Mouse (Mus musculus): ENCODE measurements at regions not wholly inside any gene's neighbourhood (a gene's known extent, or its start where the extent isn't known, plus 50 kb on each side); places are given as distances from the start of the nearest gene placed in this dataset.

DNA sequence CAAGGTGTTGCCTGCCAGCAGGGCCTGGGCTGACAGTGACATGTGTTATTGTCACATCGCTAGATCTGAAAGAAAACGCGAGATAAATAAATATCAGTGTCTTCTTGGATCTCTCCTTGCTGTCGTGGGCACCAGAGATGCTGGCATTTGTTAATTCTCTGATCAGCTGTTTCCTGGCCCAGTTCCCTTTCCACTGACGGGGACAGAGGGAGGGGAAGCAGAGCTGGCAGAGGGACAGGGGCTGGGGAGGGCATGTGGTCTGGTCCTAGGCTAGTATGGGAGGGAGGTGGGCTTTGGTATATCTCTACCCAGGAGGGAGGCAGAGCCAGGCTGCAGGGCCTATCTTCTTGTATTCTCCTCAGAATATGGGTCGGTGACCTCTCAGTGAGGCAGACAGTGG, 111.3 kb upstream of the Irx3 start:
- Histone ChIP-seq H3K4me3 (no peak overlapping the region), H3K27me3 (ENCODE audit: control insufficient read depth, insufficient read depth, insufficient read length) (no peaks in the 10 kb centered on the region), H3ac (ENCODE audit: control insufficient read depth, insufficient read length) (no peak overlapping the region), H3K4me2 (ENCODE audit: low read depth) (no peak overlapping the region), H3K36me3 (ENCODE audit: control insufficient read depth, insufficient read depth) (no peaks in the 10 kb centered on the region), H3K79me2 (ENCODE audit: control insufficient read depth, insufficient read depth) (no peaks in the 10 kb centered on the region)
- TF ChIP-seq SRF (IDR thresholded peaks at IDR 0.05; ENCODE audit: control insufficient read depth, insufficient read length, low read depth) (no peak), MYOD1 (IDR thresholded peaks at IDR 0.05; ENCODE audit: control insufficient read depth in 1 of 3, insufficient read length in 2 of 3, low read depth in 2 of 3) (no peak), POLR2A (IDR thresholded peaks at IDR 0.05; ENCODE audit: insufficient read length, low read depth) (no peak), REST (IDR thresholded peaks at IDR 0.05; ENCODE audit: insufficient read depth, insufficient read length) (no peak), TCF12 (IDR thresholded peaks at IDR 0.05; ENCODE audit: insufficient read depth, poor library complexity, severe bottlenecking) (no peak), POLR2AphosphoS2 (IDR thresholded peaks at IDR 0.05; ENCODE audit: insufficient read length, low read depth) (no peak), MAX (IDR thresholded peaks at IDR 0.05; ENCODE audit: low read depth) (no peak), E2F4 (IDR thresholded peaks at IDR 0.05; ENCODE audit: insufficient read depth) (no peak), TCF3 (IDR thresholded peaks at IDR 0.05; ENCODE audit: insufficient read length, low read depth) (no peak), MYOG (IDR thresholded peaks at IDR 0.05; ENCODE audit: control insufficient read depth in 1 of 3, insufficient read depth in 1 of 3, insufficient read length in 2 of 3, low read depth in 2 of 3) (no peak), CEBPB (IDR thresholded peaks at IDR 0.05; ENCODE audit: insufficient read depth, poor library complexity, severe bottlenecking) (no peak), USF1 (IDR thresholded peaks at IDR 0.05; ENCODE audit: low read depth) (no peak)

DNA sequence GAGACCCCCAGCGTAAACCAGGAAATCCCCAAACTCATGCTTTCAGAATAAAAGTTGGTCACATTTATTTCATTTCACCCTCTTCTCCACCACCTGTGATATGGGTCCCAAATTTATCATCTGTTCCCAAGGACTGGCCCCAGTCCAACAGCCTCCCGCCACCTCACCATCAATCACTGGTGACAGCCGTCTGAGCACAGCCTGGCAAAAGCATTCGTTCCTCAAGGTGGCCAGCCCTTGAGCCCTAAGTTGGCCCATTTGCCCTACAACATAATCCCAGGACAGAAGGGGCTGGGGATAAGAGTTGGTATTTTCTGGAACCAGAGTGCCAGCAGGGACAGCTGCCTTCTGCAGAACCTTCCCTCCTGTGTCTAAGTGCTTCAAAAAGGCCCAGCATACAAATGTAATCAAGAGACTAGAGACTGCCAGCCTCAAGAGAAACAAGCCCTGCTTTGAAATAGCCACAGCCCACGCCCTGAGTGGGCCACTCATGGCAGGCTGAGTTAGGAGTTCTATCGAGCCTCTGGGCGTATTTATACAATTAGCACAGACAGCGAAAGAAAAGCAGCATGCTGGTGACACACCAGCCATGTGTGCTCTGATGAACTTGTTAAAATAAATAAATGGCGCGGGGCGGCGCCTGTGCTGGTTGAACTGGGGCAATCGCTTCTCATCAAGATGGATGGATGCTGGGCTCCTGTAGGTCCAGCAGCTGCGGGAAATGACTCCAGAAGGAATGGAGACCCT, 107.9 kb upstream of the Irx3 start:
- H3ac ChIP-seq (ENCODE audit: control insufficient read depth, insufficient read length): no peak overlapping the region
- H3K36me3 ChIP-seq (ENCODE audit: control insufficient read depth, insufficient read depth): no peaks in the 10 kb centered on the region
- H3K27me3 ChIP-seq (ENCODE audit: control insufficient read depth, insufficient read depth, insufficient read length): no peaks in the 10 kb centered on the region
- H3K4me3 ChIP-seq: no peak overlapping the region
- no peak for TF ChIP-seq CEBPB (IDR thresholded peaks at IDR 0.05; ENCODE audit: insufficient read depth, poor library complexity, severe bottlenecking)
- no peak for TF ChIP-seq POLR2AphosphoS2 (IDR thresholded peaks at IDR 0.05; ENCODE audit: insufficient read length, low read depth)
- peak in 2 of 3 experiments; percentile 14 to 79 for TF ChIP-seq MYOD1 (IDR thresholded peaks at IDR 0.05; ENCODE audit: control insufficient read depth in 1 of 3, insufficient read length in 2 of 3, low read depth in 2 of 3)
- TF ChIP-seq TCF12 (IDR thresholded peaks at IDR 0.05; ENCODE audit: insufficient read depth, poor library complexity, severe bottlenecking): peak; percentile 32
- peak in 2 of 3 experiments; percentile 22 to 63 for TF ChIP-seq MYOG (IDR thresholded peaks at IDR 0.05; ENCODE audit: control insufficient read depth in 1 of 3, insufficient read depth in 1 of 3, insufficient read length in 2 of 3, low read depth in 2 of 3)
- TF ChIP-seq POLR2A (IDR thresholded peaks at IDR 0.05; ENCODE audit: insufficient read length, low read depth): no peak
- peak overlapping the region; percentile 22 for H3K4me2 ChIP-seq (ENCODE audit: low read depth)
- no peaks in the 10 kb centered on the region for H3K79me2 ChIP-seq (ENCODE audit: control insufficient read depth, insufficient read depth)

DNA sequence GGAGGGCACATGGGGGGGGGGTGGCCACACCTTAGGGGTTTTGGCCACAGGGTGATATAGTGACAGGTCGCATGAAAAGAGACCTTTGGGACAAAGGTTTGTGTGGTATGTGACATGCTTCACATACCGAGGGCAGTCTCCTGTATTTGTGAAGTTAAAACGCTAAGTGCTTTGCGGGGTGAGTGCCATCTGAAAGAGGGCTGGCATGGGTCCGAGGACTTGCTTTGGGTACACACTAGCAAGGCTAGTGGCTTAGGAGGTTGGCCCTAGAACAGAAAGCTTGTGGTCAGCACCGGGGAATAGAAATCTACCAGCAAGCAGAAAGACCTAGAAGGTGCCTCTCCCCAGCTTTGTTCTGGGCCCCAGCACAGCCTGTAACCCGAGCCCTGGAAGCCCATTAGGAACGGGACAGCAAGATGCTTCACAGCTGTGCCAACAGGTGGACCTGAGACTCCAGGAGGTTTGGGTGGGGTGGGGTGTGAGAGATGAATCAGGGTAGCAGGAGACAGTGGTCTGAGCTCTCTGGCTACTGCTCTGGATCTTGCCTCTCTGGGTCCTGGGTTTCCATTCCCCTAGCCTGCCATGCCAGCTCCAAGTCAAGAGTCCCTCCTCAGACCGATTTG, 107.0 kb upstream of the Irx3 start:
- no peaks in the 10 kb centered on the region for H3K36me3 ChIP-seq (ENCODE audit: control insufficient read depth, insufficient read depth)
- H3K27me3 ChIP-seq (ENCODE audit: control insufficient read depth, insufficient read depth, insufficient read length): no peaks in the 10 kb centered on the region
- no peak overlapping the region for H3ac ChIP-seq (ENCODE audit: control insufficient read depth, insufficient read length)
- H3K4me2 ChIP-seq (ENCODE audit: low read depth): peak overlapping the region; percentile 22
- TF ChIP-seq E2F4 (IDR thresholded peaks at IDR 0.05; ENCODE audit: insufficient read depth) (no peak), POLR2AphosphoS2 (IDR thresholded peaks at IDR 0.05; ENCODE audit: insufficient read length, low read depth) (no peak), MAX (IDR thresholded peaks at IDR 0.05; ENCODE audit: low read depth) (no peak), REST (IDR thresholded peaks at IDR 0.05; ENCODE audit: insufficient read depth, insufficient read length) (no peak), MYOD1 (IDR thresholded peaks at IDR 0.05; ENCODE audit: control insufficient read depth in 1 of 3, insufficient read length in 2 of 3, low read depth in 2 of 3) (peak in 2 of 3 experiments; percentile 91 to 97), POLR2A (IDR thresholded peaks at IDR 0.05; ENCODE audit: insufficient read length, low read depth) (no peak), SRF (IDR thresholded peaks at IDR 0.05; ENCODE audit: control insufficient read depth, insufficient read length, low read depth) (no peak), CEBPB (IDR thresholded peaks at IDR 0.05; ENCODE audit: insufficient read depth, poor library complexity, severe bottlenecking) (no peak), MYOG (IDR thresholded peaks at IDR 0.05; ENCODE audit: control insufficient read depth in 1 of 3, insufficient read depth in 1 of 3, insufficient read length in 2 of 3, low read depth in 2 of 3) (peak; percentile 67 to 95 (median 88)), TCF3 (IDR thresholded peaks at IDR 0.05; ENCODE audit: insufficient read length, low read depth) (peak; percentile 79), USF1 (IDR thresholded peaks at IDR 0.05; ENCODE audit: low read depth) (no peak), TCF12 (IDR thresholded peaks at IDR 0.05; ENCODE audit: insufficient read depth, poor library complexity, severe bottlenecking) (peak; percentile 93)
- no peaks in the 10 kb centered on the region for H3K79me2 ChIP-seq (ENCODE audit: control insufficient read depth, insufficient read depth)
- H3K4me3 ChIP-seq: no peak overlapping the region

DNA sequence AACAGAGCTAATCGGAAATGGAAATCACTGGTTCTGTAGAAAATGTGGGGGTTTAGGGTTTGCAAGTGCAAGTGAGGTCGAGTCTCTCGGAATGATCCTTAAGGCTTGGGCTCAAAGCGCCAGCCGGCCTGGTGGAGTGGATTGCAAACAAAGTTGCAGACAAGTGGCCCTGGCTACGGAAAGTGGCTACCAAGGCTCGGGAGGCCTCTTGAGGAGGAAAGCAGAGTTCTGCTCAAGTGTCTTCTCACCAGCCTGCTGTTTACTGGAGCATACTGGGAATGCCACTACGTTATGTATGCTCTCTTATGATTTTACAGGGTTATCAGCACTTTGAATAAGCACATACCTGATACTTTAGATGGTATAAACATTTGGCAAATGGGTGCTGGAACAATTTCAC, 105.3 kb upstream of the Irx3 start:
- no peaks in the 10 kb centered on the region for H3K36me3 ChIP-seq (ENCODE audit: control insufficient read depth, insufficient read depth)
- no peak overlapping the region for H3K4me2 ChIP-seq (ENCODE audit: low read depth)
- TF ChIP-seq USF1 (IDR thresholded peaks at IDR 0.05; ENCODE audit: low read depth): no peak
- no peak for TF ChIP-seq MYOD1 (IDR thresholded peaks at IDR 0.05; ENCODE audit: control insufficient read depth in 1 of 3, insufficient read length in 2 of 3, low read depth in 2 of 3)
- TF ChIP-seq E2F4 (IDR thresholded peaks at IDR 0.05; ENCODE audit: insufficient read depth): no peak
- TF ChIP-seq REST (IDR thresholded peaks at IDR 0.05; ENCODE audit: insufficient read depth, insufficient read length): no peak
- TF ChIP-seq SRF (IDR thresholded peaks at IDR 0.05; ENCODE audit: control insufficient read depth, insufficient read length, low read depth): no peak
- no peak for TF ChIP-seq POLR2A (IDR thresholded peaks at IDR 0.05; ENCODE audit: insufficient read length, low read depth)
- no peak for TF ChIP-seq POLR2AphosphoS2 (IDR thresholded peaks at IDR 0.05; ENCODE audit: insufficient read length, low read depth)
- no peak for TF ChIP-seq MAX (IDR thresholded peaks at IDR 0.05; ENCODE audit: low read depth)
- no peak for TF ChIP-seq TCF3 (IDR thresholded peaks at IDR 0.05; ENCODE audit: insufficient read length, low read depth)
- no peak for TF ChIP-seq CEBPB (IDR thresholded peaks at IDR 0.05; ENCODE audit: insufficient read depth, poor library complexity, severe bottlenecking)
- TF ChIP-seq MYOG (IDR thresholded peaks at IDR 0.05; ENCODE audit: control insufficient read depth in 1 of 3, insufficient read depth in 1 of 3, insufficient read length in 2 of 3, low read depth in 2 of 3): no peak
- TF ChIP-seq TCF12 (IDR thresholded peaks at IDR 0.05; ENCODE audit: insufficient read depth, poor library complexity, severe bottlenecking): no peak
- no peak overlapping the region for H3K4me3 ChIP-seq
- H3ac ChIP-seq (ENCODE audit: control insufficient read depth, insufficient read length): no peak overlapping the region
- H3K79me2 ChIP-seq (ENCODE audit: control insufficient read depth, insufficient read depth): no peaks in the 10 kb centered on the region
- H3K27me3 ChIP-seq (ENCODE audit: control insufficient read depth, insufficient read depth, insufficient read length): no peaks in the 10 kb centered on the region
